Comparison of ENCODE assay signal across 15 mouse cellular contexts in genomic region chr10:9529408-9529807, GRCm38 (mm10).
DNase-seq lines count a peak whose midpoint lies in the region; ATAC-seq and TF ChIP-seq lines count a peak whose summit lies in the region.
"Had no signal": no experiment of that assay in that cellular context is flagged by ENCODE, and none has a peak within 500 bp of the region (broad histone marks: within the 10 kb centered on the region; RNA-seq: fewer than 3 reads in every experiment).

No protein-coding gene starts in this region.

- no peak overlapping the region for H3K9ac ChIP-seq in intestine, embryonic 15.5 days
- no peak overlapping the region for H3K9ac ChIP-seq in intestine, embryonic 16.5 days (ENCODE audit: low read depth, low read length)
- H3K9ac ChIP-seq in lung, postnatal 0 days (replicated peaks; ENCODE audit: low read depth), result no peak overlapping the region
- H3K9ac ChIP-seq: hindbrain, embryonic 14.5 days; liver, postnatal 0 days; neural tube, embryonic 12.5 days; stomach, embryonic 15.5 days had no signal

- H3K4me2 ChIP-seq in intestine, embryonic 15.5 days (replicated peaks), result no peak overlapping the region
- no peak overlapping the region for H3K4me2 ChIP-seq in intestine, embryonic 16.5 days (ENCODE audit: low read depth, low read length)
- no peak overlapping the region for H3K4me2 ChIP-seq in lung, postnatal 0 days (replicated peaks; ENCODE audit: low read depth, low read length)
- H3K4me2 ChIP-seq: hindbrain, embryonic 14.5 days; neural tube, embryonic 12.5 days; stomach, embryonic 15.5 days had no signal

- 0 out of 2 replicates have a peak, but pooled peaks cover 3% of the 10 kb centered on the region for H3K4me1 ChIP-seq in intestine, embryonic 15.5 days (replicated peaks)
- no peaks in the 10 kb centered on the region; the same call in 1 of the 2 replicates for H3K4me1 ChIP-seq in intestine, embryonic 16.5 days (ENCODE audit: control insufficient read depth, insufficient read depth, low read length)
- peaks cover 17% of the 10 kb centered on the region for H3K4me1 ChIP-seq in embryonic fibroblast, embryonic 13.5 days (ENCODE audit: control insufficient read depth, insufficient read depth, low read length)
- no peaks in the 10 kb centered on the region for H3K4me1 ChIP-seq in lung, postnatal 0 days (ENCODE audit: insufficient read depth, low read depth, low read length)
- H3K4me1 ChIP-seq: stomach, embryonic 15.5 days had no signal

- TF ChIP-seq CTCF in embryonic fibroblast, embryonic 13.5 days (IDR thresholded peaks at IDR 0.05; ENCODE audit: borderline replicate concordance, insufficient read depth, low read length), result no peak
- TF ChIP-seq CTCF in lung, postnatal 0 days (IDR thresholded peaks at IDR 0.05), result no peak

- H3K27me3 ChIP-seq in intestine, embryonic 15.5 days (replicated peaks), result no peaks in the 10 kb centered on the region
- no peaks in the 10 kb centered on the region for H3K27me3 ChIP-seq in intestine, embryonic 16.5 days (replicated peaks; ENCODE audit: control insufficient read depth, insufficient read depth, low read length)
- H3K27me3 ChIP-seq in lung, postnatal 0 days (replicated peaks; ENCODE audit: insufficient read depth, low read length), result no peaks in the 10 kb centered on the region
- H3K27me3 ChIP-seq: neural tube, embryonic 12.5 days; stomach, embryonic 15.5 days had no signal

- peak; percentile 38 for DNase-seq in MN1 (ENCODE audit: low spot score)
- DNase-seq in lung, postnatal 0 days (ENCODE audit: low spot score), result peak; percentile 72
- DNase-seq in cerebellum, postnatal 36 days, result no peak
- DNase-seq in frontal cortex, postnatal 14 days (ENCODE audit: low spot score in 2 of 2), result no peak
- DNase-seq in ovary, adult 18-20 months (ENCODE audit: low spot score), result no peak
- DNase-seq: cerebellum, adult 8-10 months; kidney, adult 8-10 months; liver, postnatal 0 days had no signal

- no peak for TF ChIP-seq POLR2A in embryonic fibroblast, embryonic 13.5 days (IDR thresholded peaks at IDR 0.05; ENCODE audit: low read depth, low read length)

- H3K27ac ChIP-seq in intestine, embryonic 15.5 days, result no peak overlapping the region
- no peak overlapping the region for H3K27ac ChIP-seq in intestine, embryonic 16.5 days (ENCODE audit: low read length)
- H3K27ac ChIP-seq in embryonic fibroblast, embryonic 13.5 days (ENCODE audit: insufficient read depth, low read length), result peak overlapping the region; percentile 51
- H3K27ac ChIP-seq in lung, postnatal 0 days (ENCODE audit: low read length), result no peak overlapping the region
- H3K27ac ChIP-seq: hindbrain, embryonic 14.5 days; neural tube, embryonic 12.5 days; stomach, embryonic 15.5 days had no signal

- peak; percentile 53; the same call in 1 of the 2 replicates for ATAC-seq in intestine, embryonic 15.5 days
- no peak; the same call in 1 of the 2 replicates for ATAC-seq in intestine, embryonic 16.5 days
- ATAC-seq in lung, postnatal 0 days, result peak; percentile 84
- ATAC-seq: liver, postnatal 0 days; midbrain, embryonic 16.5 days had no signal

- H3K4me3 ChIP-seq in intestine, embryonic 15.5 days (replicated peaks), result no peak overlapping the region
- H3K4me3 ChIP-seq in intestine, embryonic 16.5 days (ENCODE audit: low read length), result no peak overlapping the region
- H3K4me3 ChIP-seq in embryonic fibroblast, embryonic 13.5 days (ENCODE audit: insufficient read depth, low read length), result no peak overlapping the region
- H3K4me3 ChIP-seq in lung, postnatal 0 days (ENCODE audit: low read depth, low read length), result no peak overlapping the region
- H3K4me3 ChIP-seq: neural tube, embryonic 12.5 days; stomach, embryonic 15.5 days had no signal

- H3K9me3 ChIP-seq in intestine, embryonic 15.5 days, result no peaks in the 10 kb centered on the region
- no peaks in the 10 kb centered on the region for H3K9me3 ChIP-seq in intestine, embryonic 16.5 days (ENCODE audit: control insufficient read depth, low read length)
- H3K9me3 ChIP-seq in lung, postnatal 0 days (ENCODE audit: low read length), result no peaks in the 10 kb centered on the region
- H3K9me3 ChIP-seq: neural tube, embryonic 12.5 days; stomach, embryonic 15.5 days had no signal

- H3K36me3 ChIP-seq in intestine, embryonic 15.5 days, result no peaks in the 10 kb centered on the region
- H3K36me3 ChIP-seq in intestine, embryonic 16.5 days (ENCODE audit: control insufficient read depth, insufficient read depth, low read length), result no peaks in the 10 kb centered on the region
- H3K36me3 ChIP-seq in lung, postnatal 0 days (ENCODE audit: insufficient read depth, low read length), result no peaks in the 10 kb centered on the region
- H3K36me3 ChIP-seq: neural tube, embryonic 12.5 days; stomach, embryonic 15.5 days had no signal

- WGBS in intestine, embryonic 15.5 days, result 33% methylated on average over 7 of the region's 7 CpGs
- WGBS in intestine, embryonic 16.5 days, result 33% methylated on average over 7 of the region's 7 CpGs
- WGBS in lung, postnatal 0 days, result 15% methylated on average over 7 of the region's 7 CpGs

- TF ChIP-seq EP300 in lung, postnatal 0 days (IDR thresholded peaks at IDR 0.05), result peak; percentile 87

Comparison
In these comparisons a context has a peak if more than half of its experiments do, and no peak if none do; other contexts are left out.
1. DNase-seq: peak in MN1 (single experiment) and lung, postnatal 0 days (single experiment); none in cerebellum, postnatal 36 days (0 of 2), frontal cortex, postnatal 14 days (0 of 2) and ovary, adult 18-20 months (single experiment).